Mouse (Mus musculus): Measurements from ENCODE around the gene Spata48. TPM values are rescaled to one million over a fixed set of nuclear protein-coding genes. Genes with fewer than 3 reads are reported as not detected.

Gene Spata48
- total RNA-seq, 2 experiments from 2014 or later = 0.21 to 1.6 TPM

DNA sequence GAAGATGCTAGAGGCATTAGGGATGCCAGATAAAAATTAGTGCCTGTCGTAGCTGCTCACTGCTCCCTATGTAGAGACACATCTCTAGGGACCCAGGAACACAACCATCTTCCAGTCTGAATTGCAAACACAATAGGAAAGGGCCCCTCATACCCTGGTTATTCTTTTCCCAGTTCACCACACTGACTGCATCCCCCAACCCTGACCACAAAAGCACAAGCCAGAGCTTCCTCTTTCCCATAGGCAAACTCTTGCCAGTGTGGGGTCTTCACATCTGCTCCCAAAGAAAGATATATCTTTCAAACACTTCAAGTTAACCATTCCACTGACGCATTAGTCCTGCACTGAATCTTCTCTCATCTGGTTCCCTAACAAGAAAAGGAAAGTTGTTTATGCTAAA, 68.2 kb downstream of the Spata48 start:
- peak; percentile 53 for ATAC-seq (replicated peaks; ENCODE audit: poor library complexity)

DNA sequence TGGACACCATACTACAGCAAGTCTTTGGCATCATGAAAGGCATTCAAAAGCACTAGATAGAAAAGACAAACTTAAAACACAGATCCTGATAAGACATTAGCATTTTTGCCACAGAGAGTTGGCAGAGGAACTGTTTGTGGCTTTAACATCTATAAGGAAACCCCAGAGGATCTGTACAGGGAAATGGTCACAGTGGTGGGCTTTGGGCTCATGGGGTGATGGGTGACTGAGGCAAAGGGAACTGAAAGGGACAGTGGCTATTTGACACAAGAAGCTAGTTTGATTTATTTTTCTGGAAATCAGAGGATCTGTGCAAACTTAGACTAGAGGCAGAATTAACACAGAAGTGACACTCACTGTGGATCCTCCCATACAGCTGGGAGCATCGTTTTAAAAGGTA, 74.4 kb downstream of the Spata48 start:
- ATAC-seq (replicated peaks; ENCODE audit: poor library complexity) = peak; percentile 80

GRCm38 (mm10) chr11:11545948-11546347, 84.1 kb downstream of the Spata48 start:
- ATAC-seq (replicated peaks; ENCODE audit: poor library complexity) = no peak

DNA sequence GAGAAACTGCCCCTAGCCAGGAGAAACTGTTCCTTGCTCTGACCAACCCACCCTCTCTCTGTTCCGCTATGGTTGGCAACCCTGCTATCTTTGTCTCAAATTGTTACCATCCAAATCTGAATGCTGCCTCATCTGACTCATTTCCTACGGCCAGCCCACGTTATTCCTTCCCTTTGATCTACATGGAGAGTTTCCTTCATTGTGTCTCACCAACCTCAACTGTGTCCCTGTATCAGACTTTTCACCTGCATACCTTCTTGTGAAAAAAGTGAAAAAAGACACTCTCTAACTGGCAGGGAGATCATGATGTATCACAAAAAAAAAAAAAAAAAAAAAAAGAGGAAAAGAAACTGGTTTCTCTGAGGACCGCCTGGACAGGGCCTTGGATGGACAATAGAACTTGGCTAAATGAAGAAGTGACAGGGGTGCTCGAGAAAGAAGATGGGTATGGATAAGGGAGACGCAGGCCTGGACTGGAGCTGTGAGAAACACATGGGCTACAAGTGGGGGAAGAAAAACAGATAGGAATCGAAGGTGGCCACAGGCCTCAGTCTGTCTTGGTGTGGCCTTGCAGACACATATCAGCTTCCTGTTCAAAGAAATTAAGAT, 85.1 kb downstream of the Spata48 start:
- ATAC-seq (replicated peaks; ENCODE audit: poor library complexity) = peak; percentile 71

DNA sequence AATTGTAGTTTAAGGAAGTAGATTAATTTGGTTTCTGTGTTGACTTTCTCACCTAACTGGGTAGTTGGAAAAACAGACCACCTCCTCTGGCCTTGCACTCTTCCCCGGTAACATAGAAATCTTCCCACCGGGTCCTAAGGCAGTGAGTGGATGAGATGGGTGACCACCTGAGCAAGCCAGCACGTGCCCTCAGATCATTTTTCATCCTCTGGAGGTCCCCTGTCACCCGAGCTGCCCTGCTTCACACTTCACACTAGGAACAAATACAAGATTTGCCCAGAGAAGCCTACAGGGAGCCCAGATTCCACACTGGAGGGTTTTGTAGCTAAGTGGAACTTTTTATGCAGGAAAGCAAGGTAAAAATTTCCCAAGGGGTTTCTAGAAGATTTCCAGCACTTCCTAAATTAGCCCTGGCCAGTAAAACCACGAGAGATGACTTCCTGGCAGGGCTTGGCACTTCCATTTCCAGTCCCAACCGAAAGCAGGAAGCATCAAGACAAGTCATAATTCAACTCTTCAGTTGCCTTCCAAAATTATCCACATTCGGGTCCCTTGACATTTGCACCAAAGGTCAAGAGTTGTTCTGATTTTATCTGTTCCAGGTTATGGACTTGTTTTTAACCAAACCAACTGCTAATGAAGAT, 85.8 kb downstream of the Spata48 start:
- peak; percentile 32 for ATAC-seq (replicated peaks; ENCODE audit: poor library complexity)

DNA sequence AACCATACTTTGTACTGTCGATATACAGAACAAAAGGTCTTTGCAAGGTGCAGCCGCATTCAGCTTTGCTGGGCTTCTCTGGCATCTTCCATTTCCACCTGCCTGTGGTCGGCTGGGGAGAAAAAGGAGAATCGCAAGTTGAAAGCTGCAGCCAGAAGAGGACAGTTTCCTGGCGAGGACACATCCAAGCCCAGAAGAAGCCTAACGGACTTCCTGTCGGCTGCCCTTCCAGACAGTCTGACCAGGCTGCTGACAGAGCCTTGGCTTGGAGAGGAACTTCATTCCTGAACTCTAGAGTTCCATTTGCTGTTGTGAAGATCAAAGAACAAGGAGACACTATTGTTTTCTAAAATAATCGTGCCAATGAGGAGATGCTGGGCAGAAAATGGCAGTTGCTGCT, 93.7 kb downstream of the Spata48 start:
- no peak for ATAC-seq (replicated peaks; ENCODE audit: poor library complexity)

- ATAC-seq (replicated peaks; ENCODE audit: poor library complexity) = no peak
Measured at GRCm38 (mm10) chr11:11556186-11556585, 94.3 kb downstream of the Spata48 start.

GRCm38 (mm10) chr11:11557173-11557967, 95.5 kb downstream of the Spata48 start:
- ATAC-seq (replicated peaks; ENCODE audit: poor library complexity) = peak; percentile 70

GRCm38 (mm10) chr11:11558662-11559061, 96.8 kb downstream of the Spata48 start:
- peak; percentile 72 for ATAC-seq (replicated peaks; ENCODE audit: poor library complexity)

GRCm38 (mm10) chr11:11559099-11559686, 97.3 kb downstream of the Spata48 start:
- ATAC-seq (replicated peaks; ENCODE audit: poor library complexity) = no peak

DNA sequence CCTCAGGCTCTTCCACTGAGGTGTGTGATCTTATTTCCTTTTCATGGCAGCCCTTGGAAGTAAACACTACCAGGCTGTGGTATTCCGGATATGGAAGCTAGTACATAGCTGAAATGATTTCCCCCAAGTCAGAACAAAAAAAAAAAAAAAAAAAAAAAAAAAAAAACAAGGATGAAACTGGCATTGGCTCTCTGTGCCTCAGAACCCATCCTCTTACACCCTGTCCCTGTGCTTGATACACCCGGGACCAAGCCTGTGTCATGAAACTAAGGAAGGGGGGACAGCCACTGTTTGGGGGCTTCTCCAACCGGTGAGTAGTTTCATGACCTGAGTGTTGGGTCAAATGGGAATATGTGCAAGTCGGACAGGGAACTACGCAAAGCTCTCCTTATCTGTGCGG, 99.2 kb downstream of the Spata48 start:
- ATAC-seq (replicated peaks; ENCODE audit: poor library complexity) = no peak

DNA sequence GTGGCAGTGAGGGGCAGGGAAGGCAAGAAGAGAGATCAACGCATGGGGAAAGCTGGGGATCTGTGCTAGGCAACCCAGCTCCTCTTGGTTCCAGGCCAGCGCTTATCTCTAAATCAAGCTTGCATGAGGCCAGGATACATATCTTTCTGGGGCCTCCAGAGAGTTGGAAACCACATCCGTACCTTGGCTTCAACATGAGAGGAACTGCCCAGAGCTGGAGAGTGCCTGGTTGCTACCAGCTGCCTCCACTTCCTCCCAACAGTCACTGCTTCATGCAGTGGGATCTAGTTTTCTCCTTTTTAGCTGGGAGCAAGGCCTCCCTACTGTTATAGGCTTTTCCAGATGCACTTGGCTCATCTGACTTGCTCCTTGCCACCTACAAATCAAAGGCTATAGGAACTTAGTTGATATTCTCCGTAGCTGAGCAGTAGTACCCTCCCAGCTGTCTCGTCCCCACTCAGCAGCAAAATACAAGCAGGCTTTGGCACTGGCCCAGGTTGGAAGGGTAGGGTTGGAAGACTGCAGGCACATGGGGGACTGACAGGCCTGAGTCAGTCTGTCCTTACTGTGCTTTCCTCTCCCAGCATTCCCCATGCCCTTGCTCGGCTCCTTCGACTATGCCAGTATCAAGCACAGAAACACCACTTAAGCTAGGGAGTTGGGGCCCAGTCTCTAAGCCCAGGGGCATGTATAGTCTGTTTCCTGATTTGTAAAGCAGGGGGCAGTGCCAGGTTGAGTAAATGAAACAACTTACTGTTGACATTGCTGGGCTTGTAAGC, 102.6 kb downstream of the Spata48 start:
- ATAC-seq (replicated peaks; ENCODE audit: poor library complexity) = peak; percentile 79

Other genes starting within 250 kb of the Spata48 start
- gene Zpbp, start 314 bp downstream of the Spata48 start, total RNA-seq (2015) = 1.8 and 2.8 TPM in 2 replicates
- gene Zpbp, start 314 bp downstream of the Spata48 start, total RNA-seq (2017) = 0.88 and 1.3 TPM in 2 replicates
- gene 4930512M02Rik, start 165.7 kb downstream of the Spata48 start, total RNA-seq (2015) = not detected in 2 replicates
- gene 4930512M02Rik, start 165.7 kb downstream of the Spata48 start, total RNA-seq (2017) = not detected in 2 replicates
- gene Ikzf1, start 222.9 kb downstream of the Spata48 start, total RNA-seq (2015) = 155 and 160 TPM in 2 replicates
- gene Ikzf1, start 222.9 kb downstream of the Spata48 start, total RNA-seq (2017) = 58.3 and 84.0 TPM in 2 replicates